Mouse (Mus musculus): ENCODE results near the gene Ptprm. TPM values are rescaled to one million over a fixed set of nuclear protein-coding genes. Genes with fewer than 3 reads are reported as not detected.

Ptprm gene
- polyA plus RNA-seq, 2 experiments = 0.66 to 0.79 TPM

GRCm38 (mm10) chr17:66996882-66997281 is 357.4 kb downstream of the Ptprm start:
- no peaks in the 10 kb centered on the region for H3K27me3 ChIP-seq (ENCODE audit: control insufficient read depth, insufficient read depth, low read length)
- no peak for TF ChIP-seq EP300 (IDR thresholded peaks at IDR 0.05; ENCODE audit: low read depth)
- no peak for TF ChIP-seq CTCF (IDR thresholded peaks at IDR 0.05; ENCODE audit: low read depth)
- DNase-seq (ENCODE audit: low read depth in 3 of 3, low spot score in 3 of 3) = no peak
- no peak overlapping the region for H3K27ac ChIP-seq
- ATAC-seq (ENCODE audit: insufficient read depth) = no peak
- H3K4me1 ChIP-seq (replicated peaks; ENCODE audit: control insufficient read depth in 2 of 2, insufficient read depth in 2 of 2, low read length in 1 of 2) = no peaks in the 10 kb centered on the region
- H3K36me3 ChIP-seq (replicated peaks; ENCODE audit: control insufficient read depth, insufficient read depth, low read depth) = no peaks in the 10 kb centered on the region
- H3K4me2 ChIP-seq (ENCODE audit: low read depth) = no peak overlapping the region
- H3K4me3 ChIP-seq (ENCODE audit: insufficient read depth in 1 of 2, low read depth in 2 of 2, low read length in 2 of 2) = no peak overlapping the region
- H3K9me3 ChIP-seq (ENCODE audit: control insufficient read depth, low read length) = no peaks in the 10 kb centered on the region
- 55% methylated on average over 2 of the region's 2 CpGs for WGBS (ENCODE audit: insufficient replicate concordance)
- no peak overlapping the region for H3K9ac ChIP-seq (replicated peaks)

DNA sequence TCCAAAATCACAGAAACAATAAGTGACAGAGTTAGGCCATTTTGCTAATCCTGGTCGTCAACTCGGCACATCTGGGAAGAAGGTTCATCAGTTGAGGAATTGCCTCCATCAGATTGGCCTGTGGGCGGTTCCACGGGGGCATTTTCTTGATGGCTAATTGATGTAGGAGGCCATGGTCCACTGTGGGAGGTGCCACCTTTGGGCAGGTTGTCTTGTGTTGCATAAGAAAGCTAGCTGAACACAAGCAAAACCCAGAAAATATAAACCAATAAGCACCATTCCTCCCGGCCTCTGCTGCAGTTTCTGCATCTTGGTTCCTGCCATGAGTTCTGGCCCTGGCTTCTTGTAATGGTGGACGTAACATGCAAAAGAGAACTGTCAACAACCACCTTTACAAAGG is 358.2 kb downstream of the Ptprm start:
- WGBS (ENCODE audit: insufficient replicate concordance) = 63% methylated on average over 6 of the region's 6 CpGs
- DNase-seq (ENCODE audit: low read depth in 3 of 3, low spot score in 3 of 3) = no peak

DNA sequence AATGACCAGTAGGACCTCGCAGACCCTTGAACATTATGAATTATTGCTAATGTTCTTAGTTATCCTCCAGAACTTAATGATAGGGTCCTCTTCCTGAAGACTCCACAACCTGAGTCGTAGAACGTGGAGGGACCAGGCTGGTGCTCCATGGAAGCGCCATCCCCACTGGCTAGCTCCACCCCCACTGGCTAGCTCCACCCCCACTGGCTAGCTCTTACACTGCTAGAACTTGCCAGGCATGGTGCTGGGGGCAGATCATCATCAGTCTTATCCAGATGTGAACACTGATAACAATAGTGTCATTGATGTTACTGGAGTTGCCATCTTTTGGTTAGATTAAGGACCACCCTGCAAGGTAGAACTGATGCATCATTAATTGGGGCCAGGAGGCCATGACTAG is 362.4 kb downstream of the Ptprm start:
- Histone ChIP-seq H3K4me2 (ENCODE audit: low read depth) (no peak overlapping the region), H3K4me1 (replicated peaks; ENCODE audit: control insufficient read depth in 2 of 2, insufficient read depth in 2 of 2, low read length in 1 of 2) (no peaks in the 10 kb centered on the region), H3K27me3 (ENCODE audit: control insufficient read depth, insufficient read depth, low read length) (no peaks in the 10 kb centered on the region), H3K9me3 (ENCODE audit: control insufficient read depth, low read length) (no peaks in the 10 kb centered on the region), H3K4me3 (ENCODE audit: insufficient read depth in 1 of 2, low read depth in 2 of 2, low read length in 2 of 2) (no peak overlapping the region), H3K36me3 (replicated peaks; ENCODE audit: control insufficient read depth, insufficient read depth, low read depth) (no peaks in the 10 kb centered on the region), H3K27ac (no peak overlapping the region), H3K9ac (replicated peaks) (no peak overlapping the region)
- DNase-seq (ENCODE audit: low read depth in 3 of 3, low spot score in 3 of 3) = no peak
- TF ChIP-seq EP300 (IDR thresholded peaks at IDR 0.05; ENCODE audit: low read depth) (no peak), CTCF (IDR thresholded peaks at IDR 0.05; ENCODE audit: low read depth) (no peak)
- no peak for ATAC-seq (ENCODE audit: insufficient read depth)
- 60% methylated on average over 4 of the region's 4 CpGs for WGBS (ENCODE audit: insufficient replicate concordance)

More for the DNA sequence above, 358.2 kb downstream of the Ptprm start:
- ATAC-seq (ENCODE audit: insufficient read depth) = no peak
- Histone ChIP-seq H3K9ac (replicated peaks) (no peak overlapping the region), H3K27me3 (ENCODE audit: control insufficient read depth, insufficient read depth, low read length) (no peaks in the 10 kb centered on the region), H3K9me3 (ENCODE audit: control insufficient read depth, low read length) (no peaks in the 10 kb centered on the region), H3K4me2 (ENCODE audit: low read depth) (no peak overlapping the region), H3K4me3 (ENCODE audit: insufficient read depth in 1 of 2, low read depth in 2 of 2, low read length in 2 of 2) (no peak overlapping the region), H3K4me1 (replicated peaks; ENCODE audit: control insufficient read depth in 2 of 2, insufficient read depth in 2 of 2, low read length in 1 of 2) (no peaks in the 10 kb centered on the region), H3K27ac (no peak overlapping the region), H3K36me3 (replicated peaks; ENCODE audit: control insufficient read depth, insufficient read depth, low read depth) (no peaks in the 10 kb centered on the region)
- TF ChIP-seq EP300 (IDR thresholded peaks at IDR 0.05; ENCODE audit: low read depth) = no peak
- TF ChIP-seq CTCF (IDR thresholded peaks at IDR 0.05; ENCODE audit: low read depth) = no peak

GRCm38 (mm10) chr17:66990761-66991160 is 363.5 kb downstream of the Ptprm start:
- no peak for ATAC-seq (ENCODE audit: insufficient read depth)
- WGBS (ENCODE audit: insufficient replicate concordance) = 32% methylated on average over 2 of the region's 2 CpGs
- no peak for TF ChIP-seq EP300 (IDR thresholded peaks at IDR 0.05; ENCODE audit: low read depth)
- TF ChIP-seq CTCF (IDR thresholded peaks at IDR 0.05; ENCODE audit: low read depth) = no peak
- no peak overlapping the region for H3K9ac ChIP-seq (replicated peaks)
- H3K4me1 ChIP-seq (replicated peaks; ENCODE audit: control insufficient read depth in 2 of 2, insufficient read depth in 2 of 2, low read length in 1 of 2) = no peaks in the 10 kb centered on the region
- H3K27me3 ChIP-seq (ENCODE audit: control insufficient read depth, insufficient read depth, low read length) = no peaks in the 10 kb centered on the region
- H3K36me3 ChIP-seq (replicated peaks; ENCODE audit: control insufficient read depth, insufficient read depth, low read depth) = no peaks in the 10 kb centered on the region
- DNase-seq (ENCODE audit: low read depth in 3 of 3, low spot score in 3 of 3) = no peak
- no peak overlapping the region for H3K4me2 ChIP-seq (ENCODE audit: low read depth)
- no peaks in the 10 kb centered on the region for H3K9me3 ChIP-seq (ENCODE audit: control insufficient read depth, low read length)
- H3K4me3 ChIP-seq (ENCODE audit: insufficient read depth in 1 of 2, low read depth in 2 of 2, low read length in 2 of 2) = no peak overlapping the region
- H3K27ac ChIP-seq = no peak overlapping the region

DNA sequence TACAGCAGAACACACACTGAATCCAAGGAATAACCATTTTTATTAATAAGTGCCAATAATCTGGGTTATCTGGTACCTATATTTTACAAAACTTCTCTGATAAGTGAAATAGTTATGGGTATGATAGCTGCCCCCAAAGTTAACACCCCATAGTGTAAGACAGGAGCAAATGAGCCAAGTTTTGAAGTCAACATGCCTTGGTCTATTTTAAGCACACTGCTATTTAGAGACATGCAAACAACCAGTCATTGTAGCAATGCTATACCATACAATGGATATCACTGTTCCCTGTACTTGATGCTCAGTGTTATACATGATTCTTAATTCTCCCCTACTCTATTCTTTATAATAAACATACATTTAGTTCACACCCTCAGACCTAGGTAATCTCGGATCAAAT is 366.2 kb downstream of the Ptprm start:
- ATAC-seq (ENCODE audit: insufficient read depth) = no peak
- Histone ChIP-seq H3K9ac (replicated peaks) (no peak overlapping the region), H3K27me3 (ENCODE audit: control insufficient read depth, insufficient read depth, low read length) (no peaks in the 10 kb centered on the region), H3K4me1 (replicated peaks; ENCODE audit: control insufficient read depth in 2 of 2, insufficient read depth in 2 of 2, low read length in 1 of 2) (no peaks in the 10 kb centered on the region), H3K9me3 (ENCODE audit: control insufficient read depth, low read length) (no peaks in the 10 kb centered on the region), H3K36me3 (replicated peaks; ENCODE audit: control insufficient read depth, insufficient read depth, low read depth) (no peaks in the 10 kb centered on the region), H3K4me2 (ENCODE audit: low read depth) (no peak overlapping the region), H3K27ac (no peak overlapping the region), H3K4me3 (ENCODE audit: insufficient read depth in 1 of 2, low read depth in 2 of 2, low read length in 2 of 2) (no peak overlapping the region)
- 61% methylated on average over 1 of the region's 1 CpGs for WGBS (ENCODE audit: insufficient replicate concordance)
- DNase-seq (ENCODE audit: low read depth in 3 of 3, low spot score in 3 of 3) = no peak
- no peak for TF ChIP-seq CTCF (IDR thresholded peaks at IDR 0.05; ENCODE audit: low read depth)
- no peak for TF ChIP-seq EP300 (IDR thresholded peaks at IDR 0.05; ENCODE audit: low read depth)

Data from liver, embryonic 14.5 days (tissue).